Mouse (Mus musculus) midbrain, embryonic 10.5 days (tissue): ENCODE measurements around the gene Cd248. TPM values are rescaled to one million over a fixed set of nuclear protein-coding genes. Genes with fewer than 3 reads are reported as not detected.

Experiments used
- DNase-seq: peaks from one replicate; pipeline ENCODE4 v3.0.0-alpha.2; 2017; ENCODE audit warnings: low spot score
- H3K27ac ChIP-seq: fragments of 300-500 bp; sonication (generic); replicated peaks from 2 replicates; pipeline ENCODE4 v1.5.1; 2016; ENCODE audit warnings: mild to moderate bottlenecking
- H3K27me3 ChIP-seq: fragments of 300-500 bp; sonication (generic); 2 replicates; pipeline ENCODE4 v1.6.1; 2016; ENCODE audit warnings: low read depth, mild to moderate bottlenecking; ENCODE audit not compliant: poor library complexity, severe bottlenecking
- H3K36me3 ChIP-seq: fragments of 300-500 bp; sonication (generic); 2 replicates; pipeline ENCODE4 v1.6.1; 2016; ENCODE audit warnings: mild to moderate bottlenecking, moderate library complexity
- H3K4me1 ChIP-seq: fragments of 300-500 bp; sonication (generic); 2 replicates; pipeline ENCODE4 v1.6.1; 2016
- H3K4me3 ChIP-seq: fragments of 300-500 bp; sonication (generic); 2 replicates; pipeline ENCODE4 v1.5.1; 2016; ENCODE audit warnings: mild to moderate bottlenecking, moderate library complexity
- H3K9me3 ChIP-seq: fragments of 300-500 bp; sonication (generic); replicated peaks from 2 replicates; pipeline ENCODE4 v1.6.1; 2016; ENCODE audit warnings: mild to moderate bottlenecking
- WGBS: fragments of 180-500 bp; shearing (Covaris S2); methylation state at CpG from one replicate; pipeline ENCODE4 v1.1.7; 2016; 5-methylcytosine and 5-hydroxymethylcytosine counted together
- polyA plus RNA-seq: library from polyadenylated mRNA; unstranded; fragments of >200 nt; fragmentation: Nextera tagmentation; extraction: Ambion mirVana; gene quantifications from 2 replicates; pipeline ENCODE4 v1.2.1, GENCODE M21; 2016

Cd248 gene
- polyA plus RNA-seq, 1 experiment from 2014 or later = 25.3 TPM

- Histone ChIP-seq H3K9me3 (no peaks in the 10 kb centered on the region), H3K36me3 (peaks cover 34% of the 10 kb centered on the region), H3K27ac (peak within 1 kb of the TSS; percentile 84), H3K27me3 (peaks cover 35% of the 10 kb centered on the region), H3K4me1 (peaks cover 31% of the 10 kb centered on the region), H3K4me3 (peak within 1 kb of the TSS; percentile 91)
- peak; percentile 94 for DNase-seq
- under 1% methylated on average over 58 of the region's 58 CpGs for WGBS
Observed at GRCm38 (mm10) chr19:5087884-5088728, 20.2 kb downstream of the Cd248 start, which contains the start of gene Yif1a. Yif1a (plus strand) TSS chr19:5088538.

GRCm38 (mm10) chr19:5089324-5089723 lies 21.4 kb downstream of the Cd248 start:
- Histone ChIP-seq H3K36me3 (peaks cover 42% of the 10 kb centered on the region), H3K4me3 (peak overlapping the region; percentile 91), H3K4me1 (peaks cover 44% of the 10 kb centered on the region), H3K9me3 (no peaks in the 10 kb centered on the region), H3K27ac (no peak overlapping the region), H3K27me3 (peaks cover 23% of the 10 kb centered on the region)
- 93% methylated on average over 4 of the region's 4 CpGs for WGBS
- DNase-seq = no peak

- H3K27me3 ChIP-seq = peaks cover 12% of the 10 kb centered on the region; the same call in 1 of the 2 replicates
- H3K36me3 ChIP-seq = peaks cover 42% of the 10 kb centered on the region
- peaks cover 59% of the 10 kb centered on the region for H3K4me1 ChIP-seq
- WGBS = 92% methylated on average over 10 of the region's 10 CpGs
- DNase-seq = no peak
- no peak overlapping the region for H3K27ac ChIP-seq
- H3K9me3 ChIP-seq = no peaks in the 10 kb centered on the region
- no peak overlapping the region for H3K4me3 ChIP-seq
Observed at GRCm38 (mm10) chr19:5092083-5092482, 24.2 kb downstream of the Cd248 start.

GRCm38 (mm10) chr19:5093481-5094242 lies 25.8 kb downstream of the Cd248 start:
- H3K27me3 ChIP-seq = peaks cover 13% of the 10 kb centered on the region; the same call in 1 of the 2 replicates
- H3K4me3 ChIP-seq = peak overlapping the region; percentile 80
- H3K9me3 ChIP-seq = no peaks in the 10 kb centered on the region
- 73% methylated on average over 12 of the region's 12 CpGs for WGBS
- no peak for DNase-seq
- peaks cover 66% of the 10 kb centered on the region for H3K4me1 ChIP-seq
- peaks cover 42% of the 10 kb centered on the region for H3K36me3 ChIP-seq
- peak overlapping the region; percentile 46 for H3K27ac ChIP-seq

- Histone ChIP-seq H3K27me3 (peaks cover 13% of the 10 kb centered on the region; the same call in 1 of the 2 replicates), H3K27ac (peak overlapping the region; percentile 46), H3K4me3 (peak overlapping the region; percentile 80), H3K36me3 (peaks cover 44% of the 10 kb centered on the region), H3K9me3 (no peaks in the 10 kb centered on the region), H3K4me1 (peaks cover 66% of the 10 kb centered on the region)
- WGBS = under 1% methylated on average over 21 of the region's 21 CpGs
- peak; percentile 98 for DNase-seq
Observed at GRCm38 (mm10) chr19:5094243-5094632, 26.4 kb downstream of the Cd248 start.

- peak overlapping the region; percentile 39 for H3K27ac ChIP-seq
- peak overlapping the region; percentile 80 for H3K4me3 ChIP-seq
- peaks cover 13% of the 10 kb centered on the region for H3K27me3 ChIP-seq
- DNase-seq = peak; percentile 35
- no peaks in the 10 kb centered on the region for H3K9me3 ChIP-seq
- H3K36me3 ChIP-seq = peaks cover 46% of the 10 kb centered on the region
- WGBS = 41% methylated on average over 11 of the region's 11 CpGs
- H3K4me1 ChIP-seq = peaks cover 68% of the 10 kb centered on the region
Observed at GRCm38 (mm10) chr19:5094746-5095417, 27.0 kb downstream of the Cd248 start.

- 12% methylated on average over 9 of the region's 9 CpGs for WGBS
- H3K36me3 ChIP-seq = peaks cover 48% of the 10 kb centered on the region
- peaks cover 13% of the 10 kb centered on the region for H3K27me3 ChIP-seq
- peaks cover 68% of the 10 kb centered on the region for H3K4me1 ChIP-seq
- no peak for DNase-seq
- no peaks in the 10 kb centered on the region for H3K9me3 ChIP-seq
- H3K4me3 ChIP-seq = peak overlapping the region; percentile 80
- peak overlapping the region; percentile 92; the same call in 1 of the 2 replicates for H3K27ac ChIP-seq
Observed at GRCm38 (mm10) chr19:5095887-5096474, 28.1 kb downstream of the Cd248 start.

GRCm38 (mm10) chr19:5097521-5098362 lies 29.9 kb downstream of the Cd248 start:
- peak; percentile 45 for DNase-seq
- Histone ChIP-seq H3K36me3 (peaks cover 48% of the 10 kb centered on the region), H3K9me3 (no peaks in the 10 kb centered on the region), H3K27me3 (peaks cover 13% of the 10 kb centered on the region), H3K4me1 (peaks cover 68% of the 10 kb centered on the region), H3K27ac (peak overlapping the region; percentile 92), H3K4me3 (peak overlapping the region; percentile 80)
- WGBS = 4% methylated on average over 31 of the region's 31 CpGs

- WGBS = 2% methylated on average over 48 of the region's 48 CpGs
- H3K36me3 ChIP-seq = peaks cover 48% of the 10 kb centered on the region
- H3K27ac ChIP-seq = peak within 1 kb of the TSS; percentile 92
- peaks cover 13% of the 10 kb centered on the region for H3K27me3 ChIP-seq
- H3K9me3 ChIP-seq = no peaks in the 10 kb centered on the region
- peak within 1 kb of the TSS; percentile 80 for H3K4me3 ChIP-seq
- H3K4me1 ChIP-seq = peaks cover 62% of the 10 kb centered on the region
- peak; percentile 71 for DNase-seq
Observed at GRCm38 (mm10) chr19:5098363-5099143, 30.7 kb downstream of the Cd248 start, which contains the start of gene Cnih2. Cnih2 (minus strand) TSS chr19:5098521.

GRCm38 (mm10) chr19:5106074-5106473 lies 38.2 kb downstream of the Cd248 start:
- DNase-seq = no peak
- peak overlapping the region; percentile 88 for H3K4me3 ChIP-seq
- H3K27me3 ChIP-seq = no peaks in the 10 kb centered on the region
- H3K9me3 ChIP-seq = no peaks in the 10 kb centered on the region
- peaks cover 78% of the 10 kb centered on the region for H3K36me3 ChIP-seq
- peaks cover 32% of the 10 kb centered on the region for H3K4me1 ChIP-seq
- WGBS = 30% methylated on average over 9 of the region's 9 CpGs
- peak overlapping the region; percentile 97 for H3K27ac ChIP-seq

GRCm38 (mm10) chr19:5106731-5107191 lies 38.9 kb downstream of the Cd248 start, which contains the start of gene Rab1b:
Rab1b (minus strand) TSS chr19:5107072.
- peak within 1 kb of the TSS; percentile 88 for H3K4me3 ChIP-seq
- H3K4me1 ChIP-seq = peaks cover 32% of the 10 kb centered on the region
- no peaks in the 10 kb centered on the region for H3K27me3 ChIP-seq
- WGBS = under 1% methylated on average over 46 of the region's 46 CpGs
- peaks cover 78% of the 10 kb centered on the region for H3K36me3 ChIP-seq
- peak within 1 kb of the TSS; percentile 97 for H3K27ac ChIP-seq
- no peaks in the 10 kb centered on the region for H3K9me3 ChIP-seq
- DNase-seq = peak; percentile 98
